18 mouse cellular contexts compared by ENCODE assay signal in genomic region chr5:24991575-24991974, GRCm38 (mm10).
"Had no signal": no experiment of that assay in that cellular context is flagged by ENCODE, and none has a peak within 500 bp of the region (broad histone marks: within the 10 kb centered on the region; RNA-seq: fewer than 3 reads in every experiment).

No protein-coding gene starts in this region.

- DNase-seq: lung, adult 18-20 months; lung, embryonic 14.5 days; lung, postnatal 10 days; lung, postnatal 4 days; midbrain, embryonic 14.5 days; retina, postnatal 1 day; right cerebral cortex, adult 18-20 months; right cerebral cortex, postnatal 25 days; right cerebral cortex, postnatal 4 days; spleen, adult 18-20 months; thymus, adult 18-20 months; thymus, postnatal 14 days; thymus, postnatal 36 days had no signal

- H3K4me3 ChIP-seq: midbrain, embryonic 10.5 days; midbrain, embryonic 12.5 days; myocyte; neural tube, embryonic 13.5 days; neural tube, embryonic 15.5 days had no signal

- H3K27ac ChIP-seq: midbrain, embryonic 10.5 days; midbrain, embryonic 12.5 days; neural tube, embryonic 13.5 days; neural tube, embryonic 15.5 days had no signal
